Mouse (Mus musculus) forebrain, embryonic 16.5 days (tissue): ENCODE measurements at regions not wholly inside any gene's neighbourhood (a gene's known extent, or its start where the extent isn't known, plus 50 kb on each side); places are given as distances from the start of the nearest gene placed in this dataset.

ENCODE experiments used
- ATAC-seq: fragments of 200-750 bp; cut with Nextera tagmentation; 2 replicates; pipeline ENCODE4 v1.8.0; 2017; ENCODE audit warnings: mild to moderate bottlenecking, moderate library complexity
- H3K27ac ChIP-seq: fragments of 300-500 bp; sonication (generic); 2 replicates; pipeline ENCODE4 v1.5.1; 2014; ENCODE audit warnings: low read length, control low read depth
- H3K27me3 ChIP-seq: fragments of 300-500 bp; sonication (generic); replicated peaks from 2 replicates; pipeline ENCODE4 v1.6.1; 2014; ENCODE audit warnings: low read length; ENCODE audit not compliant: control insufficient read depth, insufficient read depth
- H3K36me3 ChIP-seq: fragments of 300-500 bp; sonication (generic); 2 replicates; pipeline ENCODE4 v1.6.1; 2014; ENCODE audit not compliant: control insufficient read depth, insufficient read depth
- H3K4me1 ChIP-seq: fragments of 300-500 bp; sonication (generic); replicated peaks from 2 replicates; pipeline ENCODE4 v1.6.1; 2014; ENCODE audit warnings: low read length; ENCODE audit not compliant: control insufficient read depth, insufficient read depth
- H3K4me2 ChIP-seq: fragments of 300-500 bp; sonication (generic); 2 replicates; pipeline ENCODE4 v1.6.1; 2014; ENCODE audit warnings: mild to moderate bottlenecking, low read length, control low read depth
- H3K4me3 ChIP-seq: fragments of 300-500 bp; sonication (generic); replicated peaks from 2 replicates; pipeline ENCODE4 v1.5.1; 2014; ENCODE audit warnings: mild to moderate bottlenecking, low read length, control low read depth
- H3K9ac ChIP-seq: fragments of 300-500 bp; sonication (generic); replicated peaks from 2 replicates; pipeline ENCODE4 v1.6.1; 2014; ENCODE audit warnings: low read depth, low read length, control low read depth
- H3K9me3 ChIP-seq: fragments of 300-500 bp; sonication (generic); 2 replicates; pipeline ENCODE4 v1.6.1; 2016; ENCODE audit warnings: low read length; ENCODE audit not compliant: control insufficient read depth
- WGBS: fragments of 180-500 bp; shearing (Covaris S2); extraction: QIAGEN DNeasy Blood & Tissue Kit; methylation state at CpG from one replicate; pipeline ENCODE4 v1.1.7; 2014; 5-methylcytosine and 5-hydroxymethylcytosine counted together

- Histone ChIP-seq H3K9me3 (no peaks in the 10 kb centered on the region), H3K27me3 (no peaks in the 10 kb centered on the region), H3K36me3 (no peaks in the 10 kb centered on the region), H3K4me3 (no peak overlapping the region), H3K9ac (no peak overlapping the region), H3K4me2 (no peak overlapping the region), H3K27ac (no peak overlapping the region), H3K4me1 (no peaks in the 10 kb centered on the region)
- 70% methylated on average over 6 of the region's 6 CpGs for WGBS
- no peak; the same call in 1 of the 2 replicates for ATAC-seq
Measured at GRCm38 (mm10) chr15:40079872-40080271, 54.3 kb upstream of the 9330182O14Rik start.
